Mouse (Mus musculus): ENCODE results near the gene Gatd1.

GRCm38 (mm10) chr7:141379584-141379983 is 34.4 kb downstream of the Gatd1 start:
- TF ChIP-seq GATA1 (IDR thresholded peaks at IDR 0.05; ENCODE audit: borderline replicate concordance, low read length): no peak
- no peak for TF ChIP-seq FLI1 (IDR thresholded peaks at IDR 0.05; ENCODE audit: low read length)
